Mouse (Mus musculus) lung, postnatal 36 days (tissue): ENCODE measurements around the gene Pon1.

Experiments
- DNase-seq: peaks from one replicate; pipeline ENCODE4 v3.0.0; 2022; ENCODE audit warnings: mixed read lengths

Gene Pon1

DNA sequence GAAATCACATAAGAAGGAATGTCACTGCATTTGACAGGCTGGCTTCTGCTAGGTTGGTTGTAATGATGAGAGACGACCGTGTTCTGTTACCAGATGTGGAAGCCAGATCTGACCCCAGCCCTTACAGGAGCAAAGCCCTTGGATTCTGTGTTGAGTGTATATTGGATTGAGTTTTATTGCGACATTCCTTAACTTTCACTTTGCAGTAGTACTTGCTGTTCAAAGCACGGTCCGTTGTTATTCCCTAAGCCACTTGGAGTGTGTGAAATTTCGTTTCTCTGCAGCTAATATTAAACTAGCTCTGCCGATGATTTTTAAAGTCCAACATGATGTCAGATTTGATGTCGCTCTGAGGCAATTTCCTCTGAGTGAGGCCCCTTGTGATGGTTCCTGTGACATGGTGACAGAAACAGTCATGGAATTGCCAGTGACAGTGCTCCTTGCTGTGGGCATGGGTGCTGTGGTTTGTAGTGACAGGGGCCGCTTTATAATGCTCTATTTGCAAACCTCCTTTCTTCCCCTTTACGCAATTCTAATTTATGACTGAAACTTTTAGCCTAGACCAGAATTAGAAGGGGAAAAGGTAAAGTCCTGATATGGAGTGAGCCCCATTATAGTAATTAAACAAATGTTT is 19.4 kb downstream of the Pon1 start:
- no peak for DNase-seq

DNA sequence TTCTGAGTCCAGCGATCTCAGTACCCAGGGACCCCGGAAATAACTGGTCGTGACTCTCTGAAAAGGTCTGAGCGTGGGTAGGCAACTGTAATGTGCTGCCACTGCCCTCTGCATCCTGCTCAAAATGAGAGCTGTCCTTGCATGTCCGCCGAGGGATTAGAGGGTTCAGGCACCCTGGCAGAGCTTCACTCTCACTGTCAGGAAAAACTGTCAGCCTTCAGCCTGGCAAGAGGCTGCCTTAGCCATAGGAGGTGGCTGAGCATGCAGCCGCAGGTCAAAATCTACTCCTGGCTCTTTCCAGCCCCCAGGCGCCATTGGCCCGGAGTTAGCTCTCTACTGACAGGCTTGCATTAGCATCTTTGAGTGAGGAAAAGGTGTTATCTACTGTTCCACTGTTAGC is 21.2 kb downstream of the Pon1 start:
- no peak for DNase-seq

DNA sequence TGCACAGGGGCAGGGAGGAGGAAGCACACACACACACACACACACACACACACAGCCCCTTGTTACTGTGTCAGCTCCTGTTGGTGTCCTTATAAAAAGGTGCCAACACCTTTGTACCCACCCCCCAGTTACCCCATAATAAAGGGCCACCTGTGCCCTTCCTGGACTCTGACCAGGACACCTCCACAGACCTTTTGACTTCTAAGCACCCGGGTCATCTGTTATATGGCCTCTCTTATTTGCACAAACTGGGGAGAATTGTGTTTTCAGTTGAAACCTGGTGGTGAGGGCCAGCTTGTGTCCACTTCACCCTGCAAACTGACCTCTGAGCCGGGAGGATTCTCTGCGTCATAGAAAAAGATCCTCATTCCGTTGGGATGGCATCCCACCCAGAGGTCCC is 22.3 kb downstream of the Pon1 start:
- DNase-seq: no peak

DNA sequence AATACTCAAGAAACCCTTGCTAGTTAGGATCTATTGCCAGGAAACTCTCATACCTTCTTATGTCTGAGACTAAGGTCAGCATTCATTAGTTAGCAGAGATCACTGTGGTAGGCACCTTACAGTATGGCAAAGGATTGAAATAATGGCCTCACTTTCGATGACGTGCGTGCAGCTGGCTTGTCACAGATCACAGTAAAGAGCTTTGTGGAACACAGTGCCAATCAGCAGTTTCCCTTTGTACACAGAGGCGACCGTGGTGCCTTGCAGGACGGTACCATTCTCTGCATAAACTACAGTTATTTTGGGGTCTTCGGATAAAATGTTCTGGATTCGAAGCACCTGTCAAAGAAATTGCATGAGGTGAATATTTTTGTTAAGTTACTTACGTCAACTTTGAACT is 25.6 kb downstream of the Pon1 start:
- DNase-seq: no peak

DNA sequence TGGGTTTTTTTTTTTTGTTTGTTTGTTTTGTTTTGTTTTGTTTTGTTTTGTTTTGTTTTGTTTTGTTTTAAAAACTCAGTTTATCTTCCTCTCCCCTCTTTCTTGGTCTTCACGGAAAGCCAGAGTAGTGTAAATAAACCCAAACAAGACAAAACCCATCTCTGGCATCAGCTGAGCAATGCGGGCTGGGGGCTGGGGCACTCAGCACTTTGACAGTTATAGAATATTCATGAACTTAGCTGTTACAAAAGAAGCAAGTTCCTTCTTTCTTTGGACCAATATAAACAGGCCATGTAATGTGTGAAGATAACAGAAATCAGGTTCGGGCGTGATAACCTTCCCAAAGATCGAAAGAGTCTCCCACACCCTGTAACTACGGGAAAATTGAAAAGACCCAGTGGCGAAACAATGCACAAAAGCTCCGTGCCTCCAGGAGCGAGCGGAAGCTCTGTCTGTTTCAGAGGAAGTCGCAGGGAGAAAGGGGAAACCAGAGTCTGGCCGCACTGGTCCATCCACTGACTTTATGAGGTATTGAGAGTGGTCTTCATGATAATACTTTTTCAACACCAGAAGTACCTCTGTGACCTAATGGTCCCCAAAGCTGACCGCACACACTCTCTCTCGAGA is 26.6 kb downstream of the Pon1 start:
- peak; percentile 25 for DNase-seq

DNA sequence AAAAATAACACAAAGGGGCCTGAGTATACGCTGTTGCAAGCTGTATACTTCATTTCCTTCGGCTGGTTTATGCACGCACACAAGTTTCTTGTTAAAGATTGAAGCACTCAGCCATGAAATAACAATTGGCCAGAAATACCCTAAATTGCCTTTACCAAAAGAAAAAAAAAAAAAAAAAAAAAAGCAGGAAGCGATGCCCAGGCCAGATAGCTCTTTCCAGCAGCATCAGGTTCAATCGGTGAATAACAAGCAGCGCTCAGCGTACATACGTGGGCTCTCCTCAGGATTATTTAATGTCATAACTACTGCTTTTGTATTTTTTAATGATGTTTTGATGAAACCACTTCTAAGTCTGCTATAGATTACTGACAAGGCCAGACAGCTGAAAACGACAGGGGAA is 28.9 kb downstream of the Pon1 start:
- no peak for DNase-seq

DNA sequence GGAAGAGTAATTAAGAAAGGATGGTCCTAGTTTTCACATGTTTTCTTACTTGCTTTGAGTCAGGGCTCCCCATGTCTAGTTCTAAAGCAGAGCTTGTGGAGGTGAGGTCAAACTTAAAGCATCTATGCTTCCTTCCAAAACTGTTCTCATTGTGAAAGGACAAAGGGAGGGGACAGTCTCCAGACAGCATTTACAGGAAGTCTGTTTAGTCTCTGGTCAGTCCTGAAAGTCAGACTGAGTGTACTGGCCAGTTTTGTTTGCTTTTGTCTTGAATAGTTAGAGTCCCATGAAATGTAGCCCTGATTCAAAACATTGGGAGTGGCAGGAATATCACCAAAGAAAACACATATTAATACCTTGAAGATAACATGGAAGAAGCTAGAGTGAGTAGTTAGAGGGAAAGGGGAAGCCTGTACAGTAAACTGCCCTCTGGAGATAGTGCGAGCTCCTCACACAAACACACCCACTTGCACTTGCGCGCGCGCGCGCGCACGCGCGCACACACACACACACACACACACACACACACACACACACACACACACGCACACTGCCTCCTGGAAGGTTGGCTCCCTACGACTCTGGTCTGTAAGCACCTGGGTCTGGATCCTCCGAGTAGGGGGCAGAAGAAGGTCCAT is 30.1 kb downstream of the Pon1 start:
- no peak for DNase-seq

DNA sequence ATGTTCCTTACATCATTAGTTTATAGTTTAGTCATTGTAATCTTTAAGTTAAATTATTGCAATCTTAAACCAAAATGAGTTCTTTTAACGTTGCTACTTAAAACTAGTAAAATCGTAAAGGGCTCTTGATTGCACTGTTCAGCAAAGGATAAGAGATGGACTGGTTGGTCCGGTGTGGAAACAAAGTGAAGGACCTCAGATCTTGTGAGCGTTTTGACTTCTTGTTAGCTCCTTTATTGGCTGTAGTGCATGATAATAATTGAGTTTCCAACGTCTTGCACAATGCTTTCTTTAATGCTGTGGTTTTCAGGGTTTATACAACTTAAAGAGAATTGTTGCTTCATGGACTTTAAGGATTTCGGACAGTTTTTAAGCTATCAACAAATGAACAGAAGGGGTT is 31.7 kb downstream of the Pon1 start:
- peak; percentile 12 for DNase-seq

DNA sequence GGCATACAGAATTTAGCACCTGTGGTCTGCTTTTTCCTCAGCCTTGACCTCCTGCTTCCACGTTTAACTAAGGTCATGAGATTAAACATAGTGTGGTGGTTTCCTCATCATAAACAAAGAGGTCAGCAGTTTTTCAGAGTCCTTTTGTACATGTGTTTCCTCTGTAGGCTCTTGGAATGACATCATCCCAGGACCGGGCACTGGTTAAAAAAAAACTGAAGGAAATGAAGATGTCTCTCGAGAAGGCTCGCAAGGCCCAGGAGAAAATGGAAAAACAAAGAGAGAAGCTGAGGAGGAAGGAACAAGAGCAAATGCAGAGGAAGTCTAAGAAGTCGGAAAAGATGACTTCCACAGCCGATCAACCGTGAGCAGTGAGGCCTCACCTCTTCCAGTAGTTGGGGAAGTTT is 34.4 kb downstream of the Pon1 start:
- DNase-seq: peak; percentile 15

DNA sequence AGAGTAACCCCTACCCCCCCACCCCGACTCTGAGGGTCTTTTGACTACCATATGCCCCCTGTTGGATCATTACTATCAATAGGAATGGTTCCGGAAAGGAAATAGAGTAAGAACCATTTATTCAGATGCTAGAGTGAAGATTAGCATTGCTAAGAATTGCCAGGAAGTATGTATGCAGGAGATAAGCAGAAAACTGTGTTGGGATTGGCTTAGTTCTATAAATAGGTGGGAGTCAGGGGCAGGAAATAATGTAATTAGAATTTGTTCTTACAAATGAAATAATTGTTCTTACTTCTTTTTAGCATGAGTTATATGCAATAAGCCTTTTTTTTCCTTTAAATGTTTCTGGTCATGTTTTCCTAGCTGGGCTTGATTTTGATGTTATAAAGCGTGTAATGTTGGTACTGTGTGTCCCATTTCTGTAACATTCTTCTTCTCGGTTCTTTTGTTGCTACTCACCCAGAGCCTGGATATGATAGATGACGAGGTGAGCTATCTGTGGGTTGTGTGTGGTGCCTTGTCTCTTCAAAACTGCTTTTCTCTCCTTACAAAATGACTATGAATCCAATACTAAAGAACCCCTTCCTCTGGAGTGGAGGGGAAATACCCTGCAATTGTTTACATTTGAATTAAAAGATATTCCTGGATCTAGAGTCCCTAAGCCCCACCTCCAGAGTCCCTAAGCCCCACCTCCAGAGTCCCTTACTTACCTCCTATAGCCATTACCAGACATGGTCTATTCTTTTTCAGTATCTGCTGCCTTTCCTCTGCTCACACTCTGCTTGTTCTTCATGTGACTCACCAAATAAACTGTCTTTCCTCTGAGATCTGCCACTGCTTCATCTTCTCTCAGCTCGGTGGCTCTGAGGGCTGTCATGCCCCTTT is 37.0 kb downstream of the Pon1 start:
- DNase-seq: no peak

DNA sequence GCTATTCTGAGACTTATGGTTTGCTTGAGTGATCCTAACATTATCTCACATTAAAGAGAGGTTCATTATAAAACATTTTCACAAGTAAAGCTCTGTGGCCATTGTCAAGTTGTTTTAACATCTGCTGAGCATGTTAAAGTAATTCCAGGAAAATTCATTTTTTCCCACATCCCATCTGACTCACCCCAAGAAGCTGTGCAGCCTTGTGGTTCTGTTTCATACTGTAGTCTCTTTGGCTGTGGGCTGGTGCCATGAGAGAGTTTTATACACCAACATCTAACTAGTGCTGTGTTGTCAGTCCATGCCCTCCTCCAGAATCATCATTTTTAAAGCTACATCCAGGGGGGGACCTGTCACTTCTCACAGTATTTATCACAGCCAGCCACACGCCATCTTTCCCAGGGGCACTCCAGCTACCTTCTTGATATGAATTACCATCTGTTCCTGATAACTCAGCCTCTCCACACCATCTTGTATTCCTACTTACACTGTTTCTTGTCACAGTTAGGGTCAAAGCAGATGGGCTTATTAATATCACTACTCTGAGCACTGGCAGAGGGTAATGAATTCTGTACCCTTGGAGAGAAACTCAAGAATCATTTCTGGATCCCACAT is 38.3 kb downstream of the Pon1 start:
- no peak for DNase-seq

DNA sequence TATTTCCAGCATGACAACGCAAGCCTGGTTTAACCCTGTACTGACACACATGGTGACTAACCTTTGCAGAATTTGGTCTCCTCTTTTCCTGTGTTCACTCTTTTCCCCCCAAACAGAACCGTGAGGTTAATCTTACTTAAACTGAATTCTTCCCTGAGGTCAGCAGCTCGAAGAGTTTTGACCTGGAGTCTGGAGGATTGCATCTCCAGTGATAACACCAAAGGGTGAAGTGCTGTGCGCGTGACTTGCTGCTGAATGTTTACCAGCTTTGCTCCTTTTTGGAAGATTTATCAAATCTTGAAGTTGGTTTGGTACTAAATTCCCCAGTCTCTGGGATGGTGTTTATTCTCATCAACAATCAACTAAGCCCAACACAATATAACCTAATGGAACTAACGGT is 39.0 kb downstream of the Pon1 start:
- no peak for DNase-seq

DNA sequence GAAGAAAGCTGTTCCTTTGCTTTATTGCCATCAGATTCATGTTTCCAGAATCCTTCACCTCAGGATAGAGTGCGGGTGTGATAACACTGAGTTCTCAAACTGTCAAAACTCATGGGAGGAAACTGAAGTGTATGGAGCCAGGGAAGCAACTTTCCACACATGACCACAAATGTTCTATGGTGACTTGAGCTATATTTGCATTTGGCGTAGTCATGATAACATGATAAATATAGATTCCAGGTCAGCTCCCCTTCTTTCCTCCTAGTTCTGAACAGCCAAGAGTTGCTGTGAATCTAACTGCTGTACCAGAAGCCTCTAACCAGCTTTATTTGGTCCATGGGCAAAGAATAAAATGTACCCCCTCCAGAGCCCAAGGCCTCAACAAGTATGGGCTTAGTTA is 41.6 kb downstream of the Pon1 start:
- DNase-seq: no peak

DNA sequence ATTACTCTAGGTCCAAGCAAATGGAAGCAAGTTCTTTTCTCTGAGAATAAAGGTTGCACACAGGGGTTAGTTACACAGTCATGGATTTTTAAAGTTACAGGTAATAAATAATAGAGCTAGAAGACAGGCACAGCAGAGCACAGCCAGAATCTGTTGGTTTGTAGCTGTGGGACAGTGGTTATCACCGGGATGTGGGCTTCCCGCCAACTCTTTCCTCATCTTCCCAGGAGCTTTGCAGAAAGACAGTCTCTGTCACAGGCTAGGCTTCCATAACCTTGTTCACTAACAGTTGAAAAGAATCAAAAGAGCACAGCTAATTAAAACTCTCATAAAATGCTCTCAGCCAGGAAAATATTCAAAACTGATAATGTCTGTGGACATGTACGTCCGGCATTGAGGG is 42.6 kb downstream of the Pon1 start:
- no peak for DNase-seq

DNA sequence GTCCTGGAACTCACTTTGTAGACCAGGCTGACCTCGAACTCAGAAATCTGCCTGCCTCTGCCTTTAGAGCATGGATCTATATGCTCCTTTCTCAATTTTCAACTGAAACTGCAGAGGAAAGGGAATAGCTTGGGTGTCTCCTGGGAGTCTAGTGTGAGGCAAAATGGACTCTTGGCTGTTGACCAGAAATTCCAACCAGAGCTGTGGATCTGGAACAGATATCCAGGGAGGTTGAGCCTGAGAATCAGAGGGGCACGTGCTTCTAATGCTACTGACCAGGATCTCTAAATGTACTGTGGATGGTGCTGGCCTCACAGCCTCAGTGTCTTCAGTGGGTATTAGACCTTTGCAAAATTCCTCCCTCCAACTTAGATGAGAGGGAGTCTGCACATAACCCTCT is 43.8 kb downstream of the Pon1 start:
- DNase-seq: no peak

DNA sequence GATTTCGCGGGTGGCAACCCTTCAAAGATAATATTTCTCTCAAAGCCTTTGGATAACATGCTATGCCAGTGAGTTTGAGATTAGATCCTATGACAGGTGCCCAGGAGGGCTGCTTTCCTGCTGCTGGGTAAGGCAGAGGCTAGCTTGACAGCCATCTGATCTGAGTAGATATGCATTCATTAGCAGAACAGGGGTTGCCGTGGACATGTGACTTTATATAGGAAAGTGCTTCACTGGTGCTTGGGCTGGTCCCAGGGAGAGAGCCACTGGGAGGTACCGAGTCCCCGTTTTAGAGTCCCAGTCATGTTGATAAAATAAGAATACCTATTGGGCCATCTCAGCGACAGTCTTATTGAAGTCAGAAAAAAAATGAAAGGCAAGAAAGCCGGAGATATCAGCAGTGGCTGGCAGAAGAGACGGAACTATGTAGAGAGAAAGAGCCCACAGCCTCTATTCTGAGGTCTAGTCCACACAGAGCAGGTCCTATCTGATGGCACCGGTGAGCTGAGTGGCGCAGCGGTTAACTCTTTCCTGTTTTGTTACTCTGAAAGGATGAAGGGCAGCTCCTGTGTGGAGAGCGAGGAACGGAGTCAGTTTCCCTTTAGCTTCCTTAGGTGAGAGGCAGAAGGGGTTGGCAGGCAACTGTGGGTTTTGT is 46.1 kb downstream of the Pon1 start:
- no peak for DNase-seq

DNA sequence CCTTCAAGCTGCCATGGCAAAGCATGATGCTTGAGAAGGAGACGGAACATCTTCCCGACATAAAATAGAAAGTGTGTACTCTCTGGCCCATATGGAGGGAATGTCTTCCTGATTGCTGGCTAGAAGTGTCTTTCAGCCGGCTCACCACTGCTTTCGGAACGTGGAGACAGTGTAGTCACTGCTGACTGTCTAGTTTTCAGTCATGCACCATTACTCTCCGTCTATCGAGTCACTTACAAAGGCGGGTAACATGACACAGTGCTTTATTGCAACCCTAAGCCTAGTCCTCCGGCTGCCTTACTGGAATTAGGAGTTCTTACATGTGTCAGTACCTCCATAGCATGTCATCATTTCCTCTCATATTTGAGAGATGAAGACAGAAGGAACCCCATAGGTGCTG is 54.1 kb downstream of the Pon1 start:
- no peak for DNase-seq

DNA sequence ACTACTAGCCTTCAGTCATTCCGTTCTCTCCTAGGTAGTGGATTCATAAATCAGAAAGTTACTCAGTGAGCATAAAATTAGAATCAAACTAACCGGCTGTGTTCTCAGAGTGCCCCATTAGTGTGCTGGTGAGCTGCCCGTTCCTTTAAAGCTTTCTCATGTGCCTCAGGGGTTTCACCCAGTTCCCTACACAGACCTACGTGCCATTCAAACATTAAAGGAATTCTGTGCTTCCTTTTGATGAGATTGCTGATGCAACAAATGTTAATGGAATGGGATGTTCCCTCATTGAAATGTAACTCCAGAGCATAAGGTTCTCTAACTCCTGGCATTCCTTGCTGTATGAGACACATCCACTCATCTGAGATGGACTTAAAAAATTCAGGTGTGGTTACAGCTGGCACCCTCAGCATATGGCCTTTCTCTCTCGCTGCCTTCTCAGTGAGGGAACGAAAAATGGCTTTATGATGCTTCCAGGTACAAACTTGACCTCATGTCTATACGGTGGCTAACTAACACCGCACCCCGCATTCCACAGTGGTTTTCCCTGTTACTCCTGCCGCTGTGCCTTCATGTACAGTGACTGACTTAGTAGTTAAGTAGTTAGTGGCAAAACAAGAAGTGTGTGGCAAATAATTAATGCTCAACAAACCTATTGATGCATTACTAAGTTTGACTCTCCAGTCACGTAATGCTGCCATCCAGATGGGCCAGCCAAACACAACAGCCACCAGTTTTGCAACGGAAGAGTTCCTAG is 54.7 kb downstream of the Pon1 start:
- DNase-seq: no peak

DNA sequence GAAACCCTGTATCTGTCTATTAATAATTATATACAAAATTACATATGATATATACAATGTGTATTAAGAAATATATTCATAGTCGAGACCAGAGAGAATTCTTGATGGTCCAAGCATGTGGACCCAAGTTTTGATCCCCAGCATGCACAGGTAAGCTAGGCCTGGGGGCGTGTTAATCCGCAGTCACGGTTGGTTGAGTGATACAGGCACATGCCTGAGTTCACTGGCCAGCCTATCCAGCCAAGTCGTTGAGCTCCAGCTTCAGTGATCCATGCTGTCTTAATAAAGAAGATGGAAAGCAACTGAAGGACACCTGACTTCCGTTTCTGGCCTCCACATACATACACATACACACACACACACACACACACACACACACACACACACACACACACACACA is 57.7 kb downstream of the Pon1 start:
- DNase-seq: no peak

DNA sequence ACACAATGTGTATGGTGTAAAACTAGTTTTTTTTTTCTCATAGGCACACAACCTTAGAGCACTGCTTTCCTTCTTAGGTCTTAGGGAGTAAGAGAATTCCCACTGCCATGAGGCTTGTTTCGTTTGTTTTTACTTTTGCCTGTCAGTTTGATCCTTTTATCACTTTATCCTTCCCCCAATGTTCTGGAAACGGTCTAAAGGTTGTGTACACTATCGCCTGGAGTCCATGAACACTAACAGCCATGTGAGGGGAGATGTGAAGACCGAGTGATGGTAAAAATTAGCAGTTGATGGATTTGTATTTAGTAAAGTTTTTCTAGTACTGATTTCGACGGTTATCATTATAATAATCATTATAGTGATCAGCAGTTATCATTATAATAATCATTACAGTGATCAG is 58.8 kb downstream of the Pon1 start:
- DNase-seq: no peak

DNA sequence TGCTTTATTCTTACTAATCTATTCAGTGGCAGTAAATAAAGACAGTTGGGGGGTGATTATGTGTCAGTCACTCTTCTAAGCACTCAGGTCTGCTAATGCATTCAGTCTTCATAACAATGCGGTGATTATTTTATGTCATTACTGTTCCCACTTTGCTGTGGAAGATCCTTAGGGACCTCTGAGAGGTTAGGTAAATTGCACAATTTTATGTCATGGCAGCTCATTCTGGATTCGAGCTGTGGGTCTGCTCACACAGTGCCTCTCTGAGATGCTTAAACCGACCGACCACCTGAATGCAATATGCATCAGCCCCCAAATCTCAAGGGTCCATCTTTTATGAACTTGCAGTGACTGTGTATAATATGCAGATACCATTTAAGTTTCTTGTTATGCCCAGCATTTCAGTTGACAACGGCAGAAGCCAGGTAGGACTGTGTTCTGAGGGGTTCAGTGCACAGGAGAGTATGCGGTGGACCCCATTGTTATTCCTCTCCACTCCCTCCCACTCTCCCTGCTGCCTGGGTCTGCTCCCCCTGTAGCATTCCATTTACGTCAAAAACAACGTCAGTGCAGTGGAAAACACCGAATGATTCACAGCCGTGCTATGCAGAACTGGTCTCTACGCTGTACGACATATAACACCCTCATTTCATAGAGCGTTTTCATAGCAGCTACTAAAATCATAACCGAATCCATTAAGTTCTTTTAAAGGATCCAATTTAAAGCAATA is 64.2 kb downstream of the Pon1 start:
- no peak for DNase-seq
